Mouse (Mus musculus) hindbrain, embryonic 13.5 days (tissue): ENCODE data around the gene Olfr221. TPM values are rescaled to one million over a fixed set of nuclear protein-coding genes. Genes with fewer than 3 reads are reported as not detected.

Experiments used
- ATAC-seq: fragments of 200-750 bp; cut with Nextera tagmentation; 2 replicates; pipeline ENCODE4 v1.8.0; 2017; ENCODE audit warnings: moderate TSS enrichment; ENCODE audit not compliant: low FRiP score
- H3K27ac ChIP-seq: fragments of 300-500 bp; sonication (generic); 2 replicates; pipeline ENCODE4 v1.5.1; 2015; ENCODE audit warnings: inconsistent platforms, mild to moderate bottlenecking, moderate library complexity
- H3K27me3 ChIP-seq: fragments of 300-500 bp; sonication (generic); 2 replicates; pipeline ENCODE4 v1.6.1; 2015; ENCODE audit warnings: mild to moderate bottlenecking, inconsistent platforms
- H3K36me3 ChIP-seq: fragments of 300-500 bp; sonication (generic); 2 replicates; pipeline ENCODE4 v1.6.1; 2015; ENCODE audit warnings: mild to moderate bottlenecking, inconsistent platforms
- H3K4me1 ChIP-seq: fragments of 300-500 bp; sonication (generic); replicated peaks from 2 replicates; pipeline ENCODE4 v1.6.1; 2015; ENCODE audit warnings: inconsistent platforms
- H3K4me2 ChIP-seq: fragments of 300-500 bp; sonication (generic); 2 replicates; pipeline ENCODE4 v1.6.1; 2015; ENCODE audit warnings: inconsistent platforms, mild to moderate bottlenecking, moderate library complexity
- H3K4me3 ChIP-seq: fragments of 300-500 bp; sonication (generic); 2 replicates; pipeline ENCODE4 v1.5.1; 2015; ENCODE audit warnings: mild to moderate bottlenecking, inconsistent platforms
- H3K9ac ChIP-seq: fragments of 300-500 bp; sonication (generic); 2 replicates; pipeline ENCODE4 v1.6.1; 2015; ENCODE audit warnings: mild to moderate bottlenecking, inconsistent platforms
- H3K9me3 ChIP-seq: fragments of 300-500 bp; sonication (generic); 2 replicates; pipeline ENCODE4 v1.6.1; 2016; ENCODE audit warnings: inconsistent platforms
- WGBS: fragments of 180-500 bp; shearing (Covaris S2); methylation state at CpG from one replicate; pipeline ENCODE4 v1.1.7; 2015; 5-methylcytosine and 5-hydroxymethylcytosine counted together
- polyA plus RNA-seq: library from polyadenylated mRNA; unstranded; fragments of >200 nt; fragmentation: Nextera tagmentation; extraction: Ambion mirVana; gene quantifications from 2 replicates; pipeline ENCODE4 v1.2.1, GENCODE M21; 2015

Gene Olfr221
- polyA plus RNA-seq, 1 experiment from 2014 or later: not detected

DNA sequence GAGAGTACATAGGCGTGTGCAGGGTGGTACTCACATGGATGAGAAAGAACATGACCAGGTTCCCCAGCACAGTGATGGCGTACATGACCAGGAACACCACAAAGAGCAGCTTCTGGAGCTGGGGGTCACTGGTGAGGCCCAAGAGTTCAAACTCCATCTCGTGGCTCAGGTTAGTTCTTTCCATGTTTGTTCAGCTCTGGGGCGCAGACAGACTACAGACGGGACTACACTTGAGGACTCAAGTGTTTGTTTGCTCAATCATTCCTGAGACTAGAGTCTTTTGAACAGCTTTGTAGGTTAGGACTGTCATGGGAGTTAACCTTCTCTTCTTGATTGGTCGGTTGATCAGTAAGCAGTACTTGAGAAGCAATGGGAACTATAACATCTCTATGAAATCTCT lies 6.3 kb downstream of the Olfr221 start:
- Histone ChIP-seq H3K9me3 (no peaks in the 10 kb centered on the region), H3K27me3 (no peaks in the 10 kb centered on the region), H3K27ac (no peak overlapping the region), H3K4me1 (no peaks in the 10 kb centered on the region), H3K36me3 (no peaks in the 10 kb centered on the region), H3K4me2 (no peak overlapping the region), H3K4me3 (no peak overlapping the region), H3K9ac (no peak overlapping the region)
- ATAC-seq: no peak
- 95% methylated on average over 6 of the region's 6 CpGs for WGBS

DNA sequence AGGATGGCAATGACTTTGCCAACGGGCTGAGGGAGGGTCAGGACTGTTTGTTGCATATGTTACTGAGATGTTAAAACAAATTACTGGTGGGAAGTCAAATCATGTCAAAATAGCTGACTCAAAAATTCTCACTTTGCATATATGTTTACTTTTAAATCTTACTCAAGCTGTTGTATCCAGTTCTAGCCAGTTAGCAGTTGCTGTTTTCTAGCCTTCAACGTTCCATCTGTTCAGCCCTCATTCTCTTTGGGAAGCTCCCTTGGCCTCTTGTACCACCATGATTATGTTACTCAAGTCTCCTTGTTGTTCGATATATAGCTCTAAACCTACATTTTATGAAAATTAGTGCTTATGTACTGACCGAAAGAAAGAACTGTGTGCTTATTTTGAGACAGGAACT lies 15.9 kb downstream of the Olfr221 start:
- Histone ChIP-seq H3K27me3 (no peaks in the 10 kb centered on the region), H3K36me3 (no peaks in the 10 kb centered on the region), H3K4me1 (peaks cover 17% of the 10 kb centered on the region), H3K9me3 (no peaks in the 10 kb centered on the region), H3K4me3 (no peak overlapping the region), H3K4me2 (no peak overlapping the region), H3K27ac (no peak overlapping the region), H3K9ac (no peak overlapping the region)
- 92% methylated on average over 4 of the region's 4 CpGs for WGBS
- no peak for ATAC-seq

DNA sequence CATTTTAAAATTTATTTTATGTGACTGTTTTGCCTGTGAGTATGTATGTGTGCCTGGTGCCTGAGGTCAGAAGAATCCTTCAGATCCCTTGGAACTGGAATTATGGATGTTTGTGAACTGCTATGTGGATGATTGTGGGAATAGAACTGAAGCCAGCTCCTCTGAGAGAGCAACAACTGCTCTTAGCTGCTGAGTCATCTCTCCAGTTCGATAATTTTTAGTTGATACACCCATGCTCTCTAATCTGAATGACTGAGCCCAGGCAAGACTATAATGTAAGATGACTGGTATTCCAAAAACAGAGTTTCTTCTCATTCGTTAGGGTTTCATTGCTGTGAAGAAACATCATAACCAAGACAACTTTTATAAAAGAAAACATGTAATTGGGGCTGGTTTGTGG lies 18.1 kb downstream of the Olfr221 start:
- Histone ChIP-seq H3K4me2 (no peak overlapping the region), H3K4me1 (peaks cover 27% of the 10 kb centered on the region)
- ATAC-seq: no peak

DNA sequence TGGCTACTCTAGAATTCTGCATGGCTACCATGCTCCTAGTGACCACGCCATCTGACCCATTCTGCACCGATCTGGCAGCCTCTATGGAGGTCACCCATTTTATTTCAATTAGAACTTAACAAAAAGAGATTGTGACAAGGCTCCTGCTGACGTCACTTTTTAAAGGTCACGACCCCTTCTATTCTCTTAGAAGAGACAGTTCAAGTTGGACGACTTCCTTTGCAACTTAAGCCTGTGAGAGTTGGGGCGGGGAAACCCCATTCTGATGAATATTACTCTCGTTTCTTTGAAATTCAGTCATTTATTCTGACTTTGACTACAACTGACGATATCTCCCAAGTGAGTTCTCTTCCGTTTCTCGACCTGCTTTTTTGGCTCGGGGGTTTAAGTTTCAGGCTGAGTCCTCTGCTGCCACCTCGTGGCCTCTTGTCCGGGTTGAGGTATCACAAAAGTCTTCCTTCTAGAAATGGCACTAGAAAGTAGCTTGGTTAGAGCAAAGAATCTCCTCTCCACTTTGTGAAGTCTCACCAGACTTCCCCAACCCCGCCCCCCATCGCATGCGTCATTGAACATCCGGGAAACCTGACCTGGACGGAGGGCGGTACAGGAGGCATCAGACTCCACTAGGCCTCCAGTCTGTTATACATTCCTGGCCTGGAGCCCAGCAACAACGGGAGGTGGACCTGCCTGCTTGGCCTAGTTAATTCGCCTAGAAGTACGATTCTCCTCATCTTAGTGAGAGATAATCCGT lies 19.4 kb downstream of the Olfr221 start:
- H3K27ac ChIP-seq: peak overlapping the region; percentile 66
- peak overlapping the region; percentile 58; the same call in 1 of the 2 replicates for H3K9ac ChIP-seq
- H3K4me3 ChIP-seq: peak overlapping the region; percentile 13
- ATAC-seq: no peak
- H3K4me1 ChIP-seq: peaks cover 38% of the 10 kb centered on the region
- no peaks in the 10 kb centered on the region for H3K9me3 ChIP-seq
- peak overlapping the region; percentile 47 for H3K4me2 ChIP-seq
- 5% methylated on average over 23 of the region's 23 CpGs for WGBS
- no peaks in the 10 kb centered on the region for H3K36me3 ChIP-seq
- no peaks in the 10 kb centered on the region for H3K27me3 ChIP-seq

More for the DNA sequence above, 18.1 kb downstream of the Olfr221 start:
- H3K4me3 ChIP-seq: no peak overlapping the region
- H3K9me3 ChIP-seq: no peaks in the 10 kb centered on the region
- 87% methylated on average over 2 of the region's 2 CpGs for WGBS
- peak overlapping the region; percentile 58; the same call in 1 of the 2 replicates for H3K9ac ChIP-seq
- H3K27ac ChIP-seq: no peak overlapping the region
- no peaks in the 10 kb centered on the region for H3K36me3 ChIP-seq
- H3K27me3 ChIP-seq: no peaks in the 10 kb centered on the region

DNA sequence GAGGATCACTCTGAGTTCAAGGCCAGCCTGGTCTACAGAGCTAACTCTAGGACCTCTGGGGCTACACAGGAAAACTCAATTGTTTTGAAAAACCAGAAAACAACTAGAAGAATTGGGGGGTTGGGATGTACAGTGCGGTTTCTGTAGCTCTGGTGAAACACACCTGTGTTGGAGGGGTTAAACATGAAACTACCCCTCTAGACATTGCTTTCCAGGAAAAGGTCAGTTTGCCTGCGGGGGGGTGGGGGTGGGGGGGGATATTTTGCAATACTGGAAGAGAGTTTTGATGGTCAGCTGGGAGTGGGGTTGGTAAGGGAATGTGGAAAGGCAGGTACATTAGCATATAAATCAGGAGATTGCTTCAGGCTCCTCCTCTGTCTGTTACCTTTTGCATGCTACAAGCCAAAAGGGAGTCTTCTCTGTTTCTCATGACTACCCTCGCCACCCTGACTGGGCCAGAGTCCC lies 20.0 kb downstream of the Olfr221 start:
- H3K4me3 ChIP-seq: 0 out of 2 replicates have a peak overlapping the region, but pooled peaks have one; percentile 13
- H3K9ac ChIP-seq: 0 out of 2 replicates have a peak overlapping the region, but pooled peaks have one; percentile 11
- H3K4me2 ChIP-seq: peak overlapping the region; percentile 47
- no peaks in the 10 kb centered on the region for H3K9me3 ChIP-seq
- no peaks in the 10 kb centered on the region for H3K27me3 ChIP-seq
- WGBS: 59% methylated on average over 3 of the region's 3 CpGs
- H3K27ac ChIP-seq: 0 out of 2 replicates have a peak overlapping the region, but pooled peaks have one; percentile 66
- no peak for ATAC-seq
- H3K36me3 ChIP-seq: no peaks in the 10 kb centered on the region
- peaks cover 38% of the 10 kb centered on the region for H3K4me1 ChIP-seq

DNA sequence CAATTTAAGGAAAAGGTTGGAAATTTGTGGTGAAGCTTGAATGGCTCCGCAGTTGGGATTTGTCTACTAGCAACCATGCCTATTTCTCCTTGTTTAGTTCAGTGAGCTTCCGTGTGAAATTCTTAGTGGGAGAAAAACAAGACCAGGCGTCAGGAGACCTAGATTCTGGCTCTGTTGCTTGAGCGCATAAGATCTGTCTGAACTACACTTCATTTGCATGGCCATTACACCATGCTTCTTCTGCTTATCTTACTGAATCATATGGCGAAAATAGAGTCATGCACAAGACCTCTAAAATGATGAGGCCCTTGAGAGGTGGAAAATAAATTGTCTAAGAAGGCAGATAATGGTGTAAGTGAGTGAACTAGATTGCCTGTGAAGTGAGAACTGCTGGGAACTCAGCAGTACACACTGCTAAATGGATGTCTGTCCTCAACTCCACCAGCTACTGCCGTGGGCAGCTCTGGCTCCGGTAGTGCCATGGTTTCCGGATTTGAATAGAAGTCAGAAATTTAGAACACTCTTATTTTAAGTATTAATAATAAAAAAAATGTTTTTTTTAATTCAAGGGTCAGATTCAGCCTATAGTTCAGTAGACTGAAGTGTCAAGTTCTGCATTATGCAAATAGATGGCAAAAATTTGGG lies 20.6 kb downstream of the Olfr221 start:
- H3K4me2 ChIP-seq: no peak overlapping the region

DNA sequence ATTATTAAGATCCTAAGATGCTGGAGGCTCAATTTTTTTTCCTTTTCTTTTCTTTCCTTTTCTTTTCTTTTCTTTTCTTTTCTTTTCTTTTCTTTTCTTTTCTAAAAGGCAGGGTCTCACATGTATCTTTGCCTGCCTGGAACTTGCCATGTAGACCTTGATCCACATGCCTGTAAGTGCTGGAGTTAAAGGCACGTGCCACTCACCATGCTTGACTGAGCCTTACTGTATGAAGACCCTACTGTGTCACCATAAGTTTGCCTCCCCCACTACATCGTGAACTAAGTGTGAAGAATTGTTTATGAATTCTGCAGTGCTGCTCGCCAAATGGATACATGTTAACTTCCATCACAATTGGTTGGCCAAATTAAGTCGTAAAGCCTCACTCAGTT lies 21.1 kb downstream of the Olfr221 start:
- H3K27ac ChIP-seq: peak overlapping the region; percentile 99
- peak overlapping the region; percentile 69; the same call in 1 of the 2 replicates for H3K4me3 ChIP-seq
- H3K36me3 ChIP-seq: no peaks in the 10 kb centered on the region
- peak overlapping the region; percentile 94; the same call in 1 of the 2 replicates for H3K9ac ChIP-seq
- no peak for ATAC-seq
- no peaks in the 10 kb centered on the region for H3K27me3 ChIP-seq
- H3K9me3 ChIP-seq: no peaks in the 10 kb centered on the region
- 67% methylated on average over 4 of the region's 4 CpGs for WGBS
- peaks cover 47% of the 10 kb centered on the region for H3K4me1 ChIP-seq
- H3K4me2 ChIP-seq: peak overlapping the region; percentile 69

More for the DNA sequence above, 20.6 kb downstream of the Olfr221 start:
- Histone ChIP-seq H3K27me3 (no peaks in the 10 kb centered on the region), H3K36me3 (no peaks in the 10 kb centered on the region), H3K4me3 (no peak overlapping the region), H3K4me1 (peaks cover 41% of the 10 kb centered on the region), H3K9ac (no peak overlapping the region), H3K9me3 (no peaks in the 10 kb centered on the region), H3K27ac (no peak overlapping the region)
- no peak for ATAC-seq
- WGBS: 90% methylated on average over 8 of the region's 8 CpGs

DNA sequence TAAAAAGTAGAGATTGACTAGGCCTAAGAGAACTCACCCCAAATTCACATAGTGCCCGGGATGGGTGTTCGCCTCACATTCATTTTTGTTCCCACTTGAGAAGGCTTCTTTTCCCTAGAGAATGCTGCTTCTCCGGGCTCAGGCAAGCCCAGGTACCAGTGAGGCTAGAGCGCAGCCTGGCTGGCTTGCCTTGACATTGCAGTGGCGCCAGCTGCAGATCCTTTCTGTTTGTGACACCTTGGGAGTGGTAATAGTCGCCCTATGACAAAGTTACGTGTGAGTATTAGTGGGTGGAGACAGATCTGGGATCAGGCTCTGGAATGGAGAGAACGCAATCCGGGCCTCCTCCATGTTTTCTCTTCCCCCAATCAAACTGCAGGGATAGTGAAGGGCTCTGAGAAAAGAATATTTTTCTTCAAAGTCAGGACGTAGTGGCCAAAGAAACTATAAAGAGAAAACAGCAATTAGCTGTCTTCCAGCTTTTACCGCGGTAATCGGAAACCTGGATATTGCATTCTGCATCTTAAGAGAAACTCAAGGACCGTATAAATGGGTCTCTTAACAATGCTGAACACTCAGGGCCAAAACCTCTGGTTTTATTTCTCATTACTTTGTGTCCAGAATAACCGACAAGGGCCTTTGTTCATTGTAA lies 21.6 kb downstream of the Olfr221 start, which contains the start of gene Zfp219:
Zfp219 (minus strand) TSS at position 248 of the 652 bp plus-strand sequence.
- H3K4me2 ChIP-seq: peak within 1 kb of the TSS; percentile 69
- peak within 1 kb of the TSS; percentile 94 for H3K9ac ChIP-seq
- peak; percentile 65 for ATAC-seq
- no peaks in the 10 kb centered on the region for H3K9me3 ChIP-seq
- 8% methylated on average over 15 of the region's 15 CpGs for WGBS
- peak within 1 kb of the TSS; percentile 69 for H3K4me3 ChIP-seq
- peak within 1 kb of the TSS; percentile 99 for H3K27ac ChIP-seq
- peaks cover 52% of the 10 kb centered on the region for H3K4me1 ChIP-seq
- no peaks in the 10 kb centered on the region for H3K27me3 ChIP-seq
- H3K36me3 ChIP-seq: no peaks in the 10 kb centered on the region

DNA sequence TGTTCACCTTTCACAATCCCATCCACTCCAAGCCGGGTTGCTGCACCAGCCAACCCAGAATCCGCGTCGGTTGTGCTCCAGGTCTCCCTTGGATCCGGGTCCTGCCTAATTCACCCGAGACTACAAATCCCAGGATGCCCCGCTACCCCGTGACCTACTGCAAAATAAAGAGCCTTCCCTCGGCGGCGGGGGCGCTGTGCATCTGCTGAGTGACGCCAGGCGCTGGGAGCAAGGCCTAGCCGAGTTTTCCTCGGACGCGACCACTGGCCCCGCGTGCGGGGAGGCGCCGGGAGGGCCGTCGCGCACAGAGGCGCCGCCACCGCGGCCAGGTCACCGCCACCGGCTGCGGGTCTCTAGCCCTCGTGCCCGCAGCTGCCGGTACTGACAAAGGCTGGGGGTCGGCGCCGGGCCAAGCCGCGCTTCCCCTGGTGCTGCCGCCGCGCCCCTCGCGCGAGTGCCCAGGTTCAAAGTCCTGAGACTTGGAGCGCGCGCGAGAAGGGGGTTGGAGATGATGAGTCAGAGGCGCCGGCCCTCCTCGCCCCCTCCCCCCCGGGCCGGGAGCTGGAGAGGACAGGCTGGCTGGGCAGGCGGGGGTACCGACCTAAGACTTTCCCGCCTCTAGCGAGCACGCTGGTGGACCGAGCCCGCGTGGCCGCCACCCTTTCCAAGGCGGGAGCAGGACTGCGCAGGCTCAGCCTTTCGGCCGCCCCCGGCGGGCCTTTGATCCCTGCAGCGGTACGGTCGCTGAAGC lies 22.5 kb downstream of the Olfr221 start:
- H3K27me3 ChIP-seq: no peaks in the 10 kb centered on the region
- H3K4me3 ChIP-seq: peak overlapping the region; percentile 69
- ATAC-seq: peak; percentile 92
- peak overlapping the region; percentile 99 for H3K27ac ChIP-seq
- H3K9me3 ChIP-seq: no peaks in the 10 kb centered on the region
- H3K9ac ChIP-seq: peak overlapping the region; percentile 94
- H3K36me3 ChIP-seq: no peaks in the 10 kb centered on the region
- peaks cover 60% of the 10 kb centered on the region for H3K4me1 ChIP-seq
- peak overlapping the region; percentile 69 for H3K4me2 ChIP-seq
- WGBS: under 1% methylated on average over 70 of the region's 74 CpGs

DNA sequence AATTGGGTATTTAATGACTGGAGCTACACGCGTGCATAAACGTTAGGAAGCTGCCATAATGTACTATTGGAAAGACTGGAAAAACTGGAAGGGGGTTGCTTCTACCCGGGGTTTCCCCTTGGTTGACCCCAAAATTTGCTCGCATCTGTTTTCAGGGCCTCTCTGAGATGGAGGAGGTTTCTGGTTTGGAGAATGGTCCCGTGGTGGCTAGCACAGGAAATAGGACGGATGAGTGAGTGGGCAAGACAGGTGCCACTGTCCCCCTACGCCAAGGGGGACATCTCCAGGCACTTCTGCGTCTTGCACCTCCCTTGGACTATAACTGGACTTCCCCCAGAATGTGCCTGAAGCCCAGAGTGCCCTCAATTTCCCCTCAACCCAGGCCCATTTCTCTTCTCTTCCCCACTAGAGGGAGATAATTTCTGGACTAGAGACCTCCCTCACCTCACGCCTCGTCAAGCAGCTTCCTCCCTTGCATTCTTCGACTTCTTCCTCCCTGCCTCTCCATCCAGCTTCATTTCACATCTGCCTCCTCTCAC lies 23.1 kb downstream of the Olfr221 start:
- H3K9ac ChIP-seq: peak overlapping the region; percentile 94
- no peaks in the 10 kb centered on the region for H3K36me3 ChIP-seq
- 35% methylated on average over 12 of the region's 12 CpGs for WGBS
- peak overlapping the region; percentile 99 for H3K27ac ChIP-seq
- no peaks in the 10 kb centered on the region for H3K9me3 ChIP-seq
- H3K4me1 ChIP-seq: peaks cover 60% of the 10 kb centered on the region
- ATAC-seq: no peak
- H3K4me2 ChIP-seq: peak overlapping the region; percentile 69
- H3K4me3 ChIP-seq: peak overlapping the region; percentile 69
- H3K27me3 ChIP-seq: no peaks in the 10 kb centered on the region

DNA sequence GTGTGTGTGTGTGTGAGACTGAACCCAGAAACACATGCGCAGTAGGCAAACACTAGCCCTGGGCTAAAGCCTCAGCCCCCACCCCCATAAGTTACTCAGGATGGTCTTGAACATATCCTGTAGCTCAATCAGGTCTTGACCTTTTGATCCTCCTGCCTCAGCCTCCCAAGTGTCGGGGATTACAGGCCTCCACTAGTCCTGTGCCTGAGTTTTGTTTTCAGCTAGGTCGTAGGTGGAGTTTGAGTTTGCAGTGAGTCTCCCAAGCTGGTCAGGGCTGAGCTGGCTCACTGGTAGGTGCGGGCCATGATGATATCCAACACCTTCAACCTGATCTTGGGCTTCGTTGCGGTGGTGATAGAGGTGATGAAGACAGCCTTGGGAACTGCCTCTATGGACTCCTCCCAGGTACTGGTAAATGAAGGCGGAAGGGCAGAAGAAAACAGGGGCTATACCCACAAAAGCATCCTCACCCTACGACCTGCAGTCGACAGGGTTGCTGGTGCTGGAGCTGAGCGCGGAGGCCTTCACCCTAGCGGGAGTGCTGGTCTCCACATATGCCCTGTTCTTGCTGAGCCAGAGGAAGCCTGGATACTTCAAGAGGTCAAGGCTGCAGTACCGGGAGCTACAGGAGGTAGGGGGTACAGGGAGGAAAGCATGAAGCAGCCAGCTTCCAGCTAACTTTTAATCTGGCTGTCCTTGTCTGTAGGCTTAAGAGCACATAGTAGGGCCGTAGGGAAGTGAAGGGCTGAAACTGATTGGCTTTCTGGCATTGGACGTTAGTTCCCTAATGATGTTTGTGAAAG lies 23.8 kb downstream of the Olfr221 start:
- Histone ChIP-seq H3K9me3 (no peaks in the 10 kb centered on the region), H3K4me2 (peak overlapping the region; percentile 69), H3K4me1 (peaks cover 62% of the 10 kb centered on the region), H3K27ac (peak overlapping the region; percentile 99), H3K4me3 (peak overlapping the region; percentile 69), H3K27me3 (no peaks in the 10 kb centered on the region), H3K36me3 (no peaks in the 10 kb centered on the region), H3K9ac (peak overlapping the region; percentile 94)
- no peak for ATAC-seq
- WGBS: 88% methylated on average over 15 of the region's 15 CpGs
